Mouse (Mus musculus): ENCODE results near the gene Atp2c1. TPM values are rescaled to one million over a fixed set of nuclear protein-coding genes. Genes with fewer than 3 reads are reported as not detected.

Atp2c1 gene
- polyA plus RNA-seq, 1 experiment from 2014 or later: 59.1 TPM

DNA sequence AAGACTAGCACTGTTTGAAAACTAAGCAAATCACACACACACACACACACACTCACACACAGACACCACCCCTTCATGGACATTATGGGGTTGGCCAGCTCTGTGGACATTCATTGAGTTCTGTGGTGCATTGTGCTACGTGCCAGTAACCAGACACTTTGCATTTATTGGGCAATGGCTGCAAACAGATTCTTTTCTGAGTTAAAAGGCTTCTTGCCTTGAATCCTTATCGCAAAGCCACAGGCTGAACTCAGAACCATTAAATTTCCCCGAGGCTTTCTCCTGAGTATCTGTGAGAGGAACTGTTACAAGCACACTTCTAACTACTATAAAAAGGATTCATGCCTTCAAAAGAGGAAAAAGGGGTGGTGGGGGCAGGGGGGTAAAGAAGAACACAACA lies 5.1 kb downstream of the Atp2c1 start:
- Histone ChIP-seq H3K9ac (no peak overlapping the region), H3K4me3 (no peak overlapping the region), H3K27me3 (no peaks in the 10 kb centered on the region), H3K36me3 (no peaks in the 10 kb centered on the region), H3K4me1 (peaks cover 26% of the 10 kb centered on the region), H3K27ac (no peak overlapping the region), H3K9me3 (no peaks in the 10 kb centered on the region), H3K4me2 (no peak overlapping the region)
- 27% methylated on average over 3 of the region's 3 CpGs for WGBS
- ATAC-seq (ENCODE audit: insufficient number of reproducible peaks, low FRiP score, low TSS enrichment, low read depth): no peak

DNA sequence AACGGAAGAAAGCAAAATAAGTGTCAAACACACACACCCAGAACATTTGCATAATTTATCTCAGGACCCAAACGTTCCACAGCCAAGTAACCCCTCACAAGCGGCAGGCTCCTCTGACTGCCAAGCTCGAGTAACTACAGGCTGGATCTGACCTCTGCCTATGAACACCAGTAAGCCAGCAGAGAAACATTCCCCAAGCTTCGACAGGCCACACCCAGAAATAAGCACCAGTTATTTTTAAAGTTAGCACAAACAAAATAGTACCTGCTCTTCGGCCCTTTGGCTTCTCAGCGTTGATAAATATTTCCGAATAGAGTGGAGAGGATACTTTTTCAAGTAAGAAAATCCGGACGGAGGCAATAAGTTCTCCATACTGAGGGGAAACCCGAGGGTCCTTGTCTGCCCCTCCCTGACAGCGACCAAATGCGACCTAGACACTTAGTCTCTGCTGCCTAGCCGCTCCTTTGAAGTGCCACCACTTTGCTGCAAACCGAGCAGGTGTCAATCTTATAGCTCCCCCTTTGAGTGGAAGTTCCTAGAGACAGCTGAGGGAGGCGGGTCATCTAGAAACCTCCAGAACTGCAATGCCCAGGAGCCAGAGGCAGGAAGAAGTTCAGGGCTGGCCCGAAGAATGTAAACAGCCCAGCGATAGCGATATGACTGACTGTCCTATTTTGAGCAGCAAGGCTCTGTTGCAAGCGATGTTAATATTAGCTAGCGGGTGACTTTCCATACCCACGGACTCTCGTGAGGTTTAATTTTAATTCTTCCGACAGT lies 6.2 kb downstream of the Atp2c1 start:
- no peak overlapping the region for H3K4me2 ChIP-seq
- H3K4me1 ChIP-seq: peaks cover 26% of the 10 kb centered on the region
- no peak overlapping the region for H3K27ac ChIP-seq
- H3K9me3 ChIP-seq: no peaks in the 10 kb centered on the region
- peak overlapping the region; percentile 7; the same call in 1 of the 2 replicates for H3K4me3 ChIP-seq
- H3K36me3 ChIP-seq: no peaks in the 10 kb centered on the region
- WGBS: 39% methylated on average over 24 of the region's 24 CpGs
- H3K9ac ChIP-seq: no peak overlapping the region
- ATAC-seq (ENCODE audit: insufficient number of reproducible peaks, low FRiP score, low TSS enrichment, low read depth): peak; percentile 35; the same call in 1 of the 2 replicates
- no peaks in the 10 kb centered on the region for H3K27me3 ChIP-seq

DNA sequence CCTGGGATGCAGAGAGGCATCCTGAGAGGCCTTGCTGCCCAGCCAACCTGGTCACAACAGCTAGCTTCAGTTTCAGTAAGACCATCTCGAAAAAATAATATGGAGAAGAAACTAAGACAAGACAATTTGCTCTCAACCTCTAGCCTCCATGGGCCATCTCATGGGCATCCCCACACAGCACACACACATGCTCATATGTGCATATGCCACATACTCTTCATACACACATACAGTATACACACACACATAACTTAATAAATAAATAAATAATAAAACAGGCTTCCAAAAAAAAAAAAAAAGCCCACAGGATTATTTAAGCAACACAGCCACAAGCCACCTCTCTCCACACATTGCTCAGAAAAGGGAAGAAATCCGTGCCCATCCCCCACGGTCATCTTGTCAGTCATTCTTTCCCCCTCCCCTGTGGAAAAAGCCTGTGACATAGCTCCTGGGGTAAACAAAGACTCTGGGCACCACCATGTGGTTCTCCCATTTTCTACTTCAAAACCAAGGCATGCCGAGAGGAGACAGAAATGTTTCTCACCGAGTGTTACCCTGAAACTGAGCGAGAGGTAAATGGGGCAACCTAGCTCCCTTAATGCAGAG lies 7.7 kb downstream of the Atp2c1 start:
- Histone ChIP-seq H3K27me3 (no peaks in the 10 kb centered on the region), H3K36me3 (no peaks in the 10 kb centered on the region), H3K4me2 (no peak overlapping the region), H3K4me3 (no peak overlapping the region), H3K9ac (no peak overlapping the region), H3K4me1 (peaks cover 21% of the 10 kb centered on the region), H3K9me3 (no peaks in the 10 kb centered on the region), H3K27ac (no peak overlapping the region)
- 53% methylated on average over 6 of the region's 6 CpGs for WGBS
- ATAC-seq (ENCODE audit: insufficient number of reproducible peaks, low FRiP score, low TSS enrichment, low read depth): no peak

DNA sequence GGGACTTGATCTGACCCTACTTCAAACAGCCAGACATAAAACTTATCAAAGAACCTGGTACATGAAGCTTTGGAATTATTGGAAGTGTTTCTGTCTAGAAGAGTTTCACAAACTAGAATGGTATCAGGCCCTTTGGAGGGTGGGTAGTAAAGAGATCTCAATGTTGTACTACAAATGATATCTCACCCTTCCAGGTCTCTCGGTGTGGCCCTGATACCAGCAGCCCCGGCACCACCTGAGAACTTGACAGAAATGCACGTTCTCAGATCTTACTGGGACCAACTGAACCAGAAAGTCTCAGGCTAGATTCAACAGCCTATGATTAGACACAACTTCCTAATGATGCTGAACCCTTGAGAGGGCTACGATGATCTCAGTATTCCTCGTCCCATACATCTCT lies 23.4 kb downstream of the Atp2c1 start:
- Histone ChIP-seq H3K27me3 (no peaks in the 10 kb centered on the region), H3K27ac (no peak overlapping the region), H3K9ac (no peak overlapping the region), H3K36me3 (no peaks in the 10 kb centered on the region), H3K9me3 (no peaks in the 10 kb centered on the region), H3K4me1 (no peaks in the 10 kb centered on the region), H3K4me3 (no peak overlapping the region), H3K4me2 (no peak overlapping the region)
- WGBS: 87% methylated on average over 5 of the region's 5 CpGs
- ATAC-seq (ENCODE audit: insufficient number of reproducible peaks, low FRiP score, low TSS enrichment, low read depth): no peak

DNA sequence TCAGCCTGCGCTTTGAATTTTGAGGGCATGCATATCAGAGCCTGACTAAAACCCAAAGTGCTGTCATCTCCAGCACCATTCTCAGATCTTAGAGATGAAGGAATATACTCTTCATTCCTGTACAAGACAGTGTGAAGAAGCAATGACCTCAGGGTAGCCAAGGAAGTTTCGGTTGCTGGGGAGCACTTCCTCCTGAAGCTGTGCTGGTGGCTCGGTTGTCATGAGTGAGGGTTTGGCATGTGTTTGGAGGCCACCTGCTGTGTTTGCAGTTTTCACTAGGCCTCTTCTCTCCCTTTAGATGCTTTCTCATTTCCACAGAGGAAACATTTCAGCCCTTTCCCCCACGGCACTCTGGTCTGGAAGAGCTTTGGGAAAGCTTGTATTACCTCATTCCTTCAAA lies 24.7 kb downstream of the Atp2c1 start:
- Histone ChIP-seq H3K27ac (no peak overlapping the region), H3K27me3 (no peaks in the 10 kb centered on the region), H3K4me1 (no peaks in the 10 kb centered on the region), H3K9ac (no peak overlapping the region), H3K9me3 (no peaks in the 10 kb centered on the region), H3K36me3 (no peaks in the 10 kb centered on the region), H3K4me3 (no peak overlapping the region), H3K4me2 (no peak overlapping the region)
- WGBS: 50% methylated on average over 4 of the region's 4 CpGs
- no peak for ATAC-seq (ENCODE audit: insufficient number of reproducible peaks, low FRiP score, low TSS enrichment, low read depth)

DNA sequence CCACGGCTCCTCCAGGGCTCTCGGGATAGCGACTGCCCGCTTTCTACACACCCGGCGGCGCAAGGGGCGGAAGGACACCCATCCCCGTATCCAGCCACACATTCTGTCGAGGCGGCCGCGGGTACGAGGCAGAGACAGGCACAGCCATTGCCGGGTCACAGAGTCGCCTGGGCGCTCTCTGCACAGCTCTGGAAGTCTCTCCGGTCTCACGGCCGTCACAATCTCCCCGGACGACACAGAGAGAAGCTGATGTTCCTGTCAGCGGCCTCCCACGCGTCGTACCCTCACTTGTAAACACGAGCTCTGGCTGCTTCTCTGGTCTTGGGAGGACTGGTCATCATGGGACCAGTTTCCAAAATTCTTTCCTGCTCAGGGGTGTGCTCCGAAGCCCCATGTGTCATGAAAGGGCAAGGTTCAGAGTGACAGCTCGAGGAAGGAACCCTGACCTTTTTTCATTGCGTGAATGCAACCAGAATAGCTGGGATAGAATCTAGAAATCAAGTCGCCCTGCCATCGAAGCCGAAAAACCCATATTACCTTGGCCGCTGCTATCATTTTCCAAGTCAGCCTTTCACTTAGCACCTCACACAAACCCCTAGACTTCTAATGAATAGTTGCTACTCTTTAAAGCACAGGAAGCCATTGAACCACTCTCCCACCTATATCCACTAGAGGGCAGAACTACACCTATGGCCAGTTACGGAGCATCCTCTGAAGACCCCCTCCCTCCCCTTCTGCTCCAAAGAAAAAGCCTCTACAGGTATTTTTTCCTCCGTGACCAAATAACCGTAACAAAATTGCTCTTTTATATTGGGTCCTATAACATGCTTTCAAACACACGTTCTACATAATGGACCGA lies 31.6 kb downstream of the Atp2c1 start:
- Histone ChIP-seq H3K27me3 (no peaks in the 10 kb centered on the region), H3K4me3 (peak overlapping the region; percentile 91), H3K4me2 (peak overlapping the region; percentile 84), H3K27ac (peak overlapping the region; percentile 96), H3K9ac (peak overlapping the region; percentile 90), H3K36me3 (no peaks in the 10 kb centered on the region), H3K9me3 (no peaks in the 10 kb centered on the region), H3K4me1 (peaks cover 5% of the 10 kb centered on the region)
- peak; percentile 47; the same call in 1 of the 2 replicates for ATAC-seq (ENCODE audit: insufficient number of reproducible peaks, low FRiP score, low TSS enrichment, low read depth)
- WGBS: 1% methylated on average over 39 of the region's 39 CpGs

DNA sequence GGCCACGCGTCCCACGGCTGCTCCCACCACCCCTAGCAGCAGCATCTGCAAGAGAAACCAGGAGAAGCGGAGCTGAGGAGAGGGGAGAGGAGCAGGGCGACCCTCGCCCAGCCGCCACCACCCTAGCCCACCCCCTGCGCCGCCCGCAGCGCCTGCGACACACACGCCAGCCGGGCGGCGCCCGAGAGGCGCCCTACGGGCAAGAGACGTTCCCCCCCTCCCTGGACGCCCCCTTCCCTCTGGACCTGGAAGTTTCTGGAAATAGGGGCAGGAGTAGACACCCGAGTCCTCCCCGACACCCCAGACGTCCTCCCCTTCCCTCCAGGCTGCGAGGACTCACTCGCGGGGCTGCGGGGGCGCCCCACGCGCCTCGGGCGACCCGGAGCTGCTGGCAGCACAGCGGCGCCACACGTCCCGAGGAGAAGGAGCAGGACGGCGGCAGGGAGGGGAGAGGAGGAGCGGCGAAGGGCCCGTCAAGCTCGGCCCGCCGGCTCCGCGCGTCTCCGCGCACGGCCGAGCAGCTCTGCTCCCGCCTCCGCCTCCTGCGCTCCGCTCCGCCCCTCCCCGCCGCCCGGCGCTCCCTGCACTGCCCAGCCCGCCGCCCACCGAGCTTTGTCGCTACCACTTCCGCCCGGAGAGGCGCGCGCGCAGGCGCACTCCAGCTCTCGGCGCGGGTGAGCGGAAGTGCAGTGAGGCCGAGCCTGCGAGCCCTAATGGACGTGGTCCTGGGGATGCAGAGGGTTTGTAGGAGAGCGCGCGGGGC lies 32.4 kb downstream of the Atp2c1 start:
- ATAC-seq (ENCODE audit: insufficient number of reproducible peaks, low FRiP score, low TSS enrichment, low read depth): peak; percentile 99
- Histone ChIP-seq H3K4me3 (peak overlapping the region; percentile 91), H3K9ac (peak overlapping the region; percentile 90), H3K4me1 (peaks cover 5% of the 10 kb centered on the region), H3K9me3 (no peaks in the 10 kb centered on the region), H3K27me3 (no peaks in the 10 kb centered on the region), H3K36me3 (no peaks in the 10 kb centered on the region), H3K4me2 (peak overlapping the region; percentile 84), H3K27ac (peak overlapping the region; percentile 96)
- WGBS: under 1% methylated on average over 64 of the region's 83 CpGs

DNA sequence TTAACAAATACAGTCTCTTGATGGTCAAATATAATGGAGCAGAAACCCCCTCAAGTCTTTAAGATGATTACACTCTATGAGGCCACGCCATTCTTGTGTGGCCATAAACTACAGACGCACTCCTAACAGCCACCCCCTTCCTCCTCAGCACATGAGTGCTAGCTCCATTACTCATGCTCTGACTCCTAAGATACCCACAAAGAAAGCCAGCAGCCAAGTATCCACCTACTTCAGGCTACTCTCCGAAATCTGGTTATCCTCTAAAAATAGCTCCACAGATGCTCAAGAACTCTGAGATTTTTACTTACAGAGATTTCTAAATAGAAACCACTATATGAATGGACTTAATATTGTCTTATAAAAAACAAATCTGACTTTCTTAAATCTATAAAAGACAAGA lies 34.4 kb downstream of the Atp2c1 start:
- H3K4me2 ChIP-seq: no peak overlapping the region
- no peaks in the 10 kb centered on the region for H3K27me3 ChIP-seq
- H3K4me1 ChIP-seq: peaks cover 10% of the 10 kb centered on the region
- WGBS: 50% methylated on average over 3 of the region's 3 CpGs
- no peak overlapping the region for H3K9ac ChIP-seq
- no peaks in the 10 kb centered on the region for H3K9me3 ChIP-seq
- no peaks in the 10 kb centered on the region for H3K36me3 ChIP-seq
- H3K27ac ChIP-seq: no peak overlapping the region
- no peak for ATAC-seq (ENCODE audit: insufficient number of reproducible peaks, low FRiP score, low TSS enrichment, low read depth)
- no peak overlapping the region for H3K4me3 ChIP-seq

DNA sequence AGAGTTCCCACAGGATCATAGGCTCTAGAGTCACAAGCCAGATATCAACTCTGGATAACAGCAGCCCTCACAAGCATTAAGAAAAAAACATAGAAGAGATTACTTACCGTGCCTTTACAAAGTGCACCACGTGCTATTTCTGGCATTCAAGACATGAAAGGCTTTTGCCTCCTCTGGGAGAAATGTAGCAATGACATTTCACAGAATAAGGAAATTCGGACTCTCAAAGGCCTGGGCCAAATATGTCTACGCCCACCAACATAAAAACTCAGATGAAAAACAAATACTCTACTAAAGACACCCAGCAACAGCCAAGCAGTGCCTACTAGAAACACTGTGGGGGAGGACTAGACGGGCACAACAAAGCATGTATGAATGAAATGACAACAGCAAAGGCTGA lies 38.8 kb downstream of the Atp2c1 start:
- H3K4me1 ChIP-seq: peaks cover 6% of the 10 kb centered on the region; the same call in 1 of the 2 replicates
- H3K9ac ChIP-seq: no peak overlapping the region
- no peak overlapping the region for H3K27ac ChIP-seq
- no peaks in the 10 kb centered on the region for H3K9me3 ChIP-seq
- ATAC-seq (ENCODE audit: insufficient number of reproducible peaks, low FRiP score, low TSS enrichment, low read depth): no peak
- H3K4me2 ChIP-seq: no peak overlapping the region
- H3K4me3 ChIP-seq: no peak overlapping the region
- H3K36me3 ChIP-seq: no peaks in the 10 kb centered on the region
- H3K27me3 ChIP-seq: no peaks in the 10 kb centered on the region
- WGBS: 70% methylated on average over 5 of the region's 5 CpGs

DNA sequence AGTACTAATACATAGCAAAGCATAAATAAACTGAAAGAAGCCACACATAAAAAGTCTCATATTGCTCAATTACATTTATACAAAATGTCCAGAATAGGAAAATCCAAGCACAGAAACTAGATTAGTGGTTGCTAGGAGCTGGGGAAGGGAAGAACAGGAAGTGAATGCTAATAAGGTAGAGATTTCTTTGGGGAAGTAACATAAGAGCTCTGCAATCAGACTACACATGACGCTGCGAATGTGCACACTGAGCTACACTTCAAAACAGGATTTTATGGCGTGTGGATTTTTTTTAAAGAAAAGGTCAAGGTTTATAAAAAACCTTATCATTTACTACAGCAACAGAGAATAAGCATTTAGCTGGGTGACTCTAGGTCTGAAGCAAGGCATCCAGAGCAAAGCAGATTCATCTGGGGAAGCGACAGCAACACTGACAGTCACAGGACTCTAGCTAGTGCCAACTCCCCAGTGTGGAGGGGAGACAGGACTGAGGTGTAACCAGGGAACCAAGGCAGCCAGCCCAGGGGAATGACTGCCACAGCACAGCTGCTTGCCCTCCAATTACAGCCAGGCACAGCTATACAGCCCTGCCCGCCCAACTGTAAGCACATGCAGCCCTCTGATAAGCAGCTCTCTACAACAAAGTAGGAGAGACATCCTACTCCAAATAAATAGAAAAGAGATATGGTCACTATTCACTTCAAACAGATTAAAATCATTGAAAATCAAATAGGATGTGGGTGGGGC lies 42.6 kb downstream of the Atp2c1 start:
- Histone ChIP-seq H3K4me1 (0 out of 2 replicates have a peak, but pooled peaks cover 8% of the 10 kb centered on the region), H3K9me3 (no peaks in the 10 kb centered on the region), H3K4me2 (no peak overlapping the region), H3K4me3 (no peak overlapping the region), H3K27me3 (no peaks in the 10 kb centered on the region), H3K27ac (no peak overlapping the region), H3K36me3 (no peaks in the 10 kb centered on the region), H3K9ac (no peak overlapping the region)
- WGBS: 83% methylated on average over 5 of the region's 5 CpGs
- no peak for ATAC-seq (ENCODE audit: insufficient number of reproducible peaks, low FRiP score, low TSS enrichment, low read depth)

DNA sequence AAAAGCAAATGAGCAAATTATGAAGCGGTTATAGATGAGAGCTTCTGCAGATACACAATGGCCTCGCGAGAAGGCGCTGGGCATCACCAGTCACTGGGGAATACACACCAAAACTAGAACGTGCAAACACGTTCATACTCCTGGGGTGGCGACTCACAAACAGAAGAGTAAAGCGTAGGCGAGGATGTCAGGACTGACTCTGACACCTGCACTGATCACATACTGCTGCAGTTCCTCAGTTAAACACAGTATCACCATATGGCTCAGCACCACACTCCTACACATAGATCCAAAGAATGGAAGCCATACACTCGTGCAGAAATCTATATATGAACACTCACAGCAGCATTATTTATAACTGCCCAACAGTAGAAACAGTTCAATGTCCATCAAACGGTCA lies 43.2 kb downstream of the Atp2c1 start:
- Histone ChIP-seq H3K4me3 (no peak overlapping the region), H3K4me1 (0 out of 2 replicates have a peak, but pooled peaks cover 8% of the 10 kb centered on the region), H3K9ac (no peak overlapping the region), H3K4me2 (no peak overlapping the region), H3K27me3 (no peaks in the 10 kb centered on the region), H3K27ac (no peak overlapping the region), H3K36me3 (no peaks in the 10 kb centered on the region), H3K9me3 (no peaks in the 10 kb centered on the region)
- WGBS: 90% methylated on average over 11 of the region's 11 CpGs
- ATAC-seq (ENCODE audit: insufficient number of reproducible peaks, low FRiP score, low TSS enrichment, low read depth): no peak

All from limb, embryonic 15.5 days (tissue).